9 mouse cellular contexts compared by ENCODE assay signal in the genomic region with DNA sequence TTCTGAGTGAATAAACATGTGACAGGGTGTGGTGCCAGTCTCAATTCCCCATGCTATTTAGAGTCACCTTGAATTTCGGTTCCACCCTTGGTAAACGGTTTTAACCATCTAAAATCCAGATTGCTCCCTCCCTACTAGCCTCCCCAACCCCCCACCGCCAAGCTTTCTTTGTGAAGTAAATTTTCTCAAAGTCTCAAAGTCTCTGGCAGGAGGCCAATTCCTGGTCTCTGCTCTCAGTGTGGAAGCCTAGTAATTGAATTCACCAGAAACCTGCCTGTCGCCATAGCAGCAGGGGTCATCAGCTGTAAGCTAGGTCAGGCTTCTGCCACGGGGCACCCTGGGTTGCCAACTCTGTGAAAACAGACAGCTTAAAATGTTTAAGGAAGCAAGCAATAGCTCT. TPM values are rescaled to one million over a fixed set of nuclear protein-coding genes. Genes with fewer than 3 reads are reported as not detected.
DNase-seq lines count a peak whose midpoint lies in the region; ATAC-seq lines count a peak whose summit lies in the region.
"Had no signal": no experiment of that assay in that cellular context is flagged by ENCODE, and none has a peak within 500 bp of the region (broad histone marks: within the 10 kb centered on the region; RNA-seq: fewer than 3 reads in every experiment).

No protein-coding gene starts in this region.

- no peak overlapping the region for H3K4me3 ChIP-seq in embryonic facial prominence, embryonic 11.5 days (ENCODE audit: low read depth, low read length)
- H3K4me3 ChIP-seq in midbrain, embryonic 12.5 days = no peak overlapping the region

- H3K36me3 ChIP-seq in embryonic facial prominence, embryonic 11.5 days (replicated peaks; ENCODE audit: control insufficient read depth, insufficient read depth, low read depth, low read length) = no peaks in the 10 kb centered on the region
- no peaks in the 10 kb centered on the region for H3K36me3 ChIP-seq in midbrain, embryonic 12.5 days

- WGBS in embryonic facial prominence, embryonic 11.5 days = 2% methylated on average over 5 of the region's 5 CpGs
- WGBS in midbrain, embryonic 12.5 days = under 1% methylated on average over 5 of the region's 5 CpGs

- peak overlapping the region; percentile 5; the same call in 1 of the 2 replicates for H3K4me2 ChIP-seq in embryonic facial prominence, embryonic 11.5 days (ENCODE audit: low read depth, low read length)
- H3K4me2 ChIP-seq in midbrain, embryonic 12.5 days (replicated peaks) = peak overlapping the region; percentile 15; the same call in 1 of the 2 replicates

- no peaks in the 10 kb centered on the region for H3K9me3 ChIP-seq in embryonic facial prominence, embryonic 11.5 days (replicated peaks; ENCODE audit: control insufficient read depth, low read length)
- no peaks in the 10 kb centered on the region for H3K9me3 ChIP-seq in midbrain, embryonic 12.5 days

- peak; percentile 27; the same call in 1 of the 2 replicates for ATAC-seq in embryonic facial prominence, embryonic 11.5 days (replicated peaks; ENCODE audit: insufficient number of reproducible peaks, low FRiP score, low TSS enrichment, low read depth)
- peak; percentile 88 for ATAC-seq in midbrain, embryonic 12.5 days (ENCODE audit: low FRiP score, low read depth)
- ATAC-seq in megakaryocyte-erythroid progenitor cell, adult 5-6 weeks (replicated peaks; ENCODE audit: low FRiP score, low TSS enrichment, poor library complexity, severe bottlenecking) = no peak
- ATAC-seq in inflammation-experienced regulatory T-cells, adult 6 months = no peak

- peak; percentile 43 for DNase-seq in right cerebral cortex, postnatal 14 days
- DNase-seq in right cerebral cortex, postnatal 25 days = no peak
- DNase-seq in embryonic facial prominence, embryonic 11.5 days (ENCODE audit: low spot score) = peak; percentile 89
- peak; percentile 65 for DNase-seq in kidney, adult 11 months
- no peak for DNase-seq in thymus, postnatal 14 days

- no peak overlapping the region for H3K9ac ChIP-seq in embryonic facial prominence, embryonic 11.5 days (replicated peaks; ENCODE audit: low read length)
- no peak overlapping the region for H3K9ac ChIP-seq in midbrain, embryonic 12.5 days (replicated peaks)

- H3K4me1 ChIP-seq in embryonic facial prominence, embryonic 11.5 days (ENCODE audit: control insufficient read depth, insufficient read depth, low read length) = no peaks in the 10 kb centered on the region; the same call in 1 of the 2 replicates
- H3K4me1 ChIP-seq in midbrain, embryonic 12.5 days = peaks cover 19% of the 10 kb centered on the region

- H3K27me3 ChIP-seq in embryonic facial prominence, embryonic 11.5 days (ENCODE audit: control insufficient read depth, insufficient read depth, low read length) = no peaks in the 10 kb centered on the region
- H3K27me3 ChIP-seq in midbrain, embryonic 12.5 days = no peaks in the 10 kb centered on the region

- 0 out of 2 replicates have a peak overlapping the region, but pooled peaks have one; percentile 6 for H3K27ac ChIP-seq in embryonic facial prominence, embryonic 11.5 days (replicated peaks; ENCODE audit: low read depth, low read length)
- peak overlapping the region; percentile 74 for H3K27ac ChIP-seq in midbrain, embryonic 12.5 days (replicated peaks)
- H3K27ac ChIP-seq: macrophage had no signal

RNA-seq across cellular contexts. Expression of a gene that starts 12.2 kb away (rescaled TPM):
- not detected in 2 replicates for polyA plus RNA-seq in embryonic facial prominence, embryonic 11.5 days (2014; fragmentation: Nextera tagmentation; extraction: Ambion mirVana)
- polyA plus RNA-seq in midbrain, embryonic 12.5 days (2016; fragmentation: Nextera tagmentation; extraction: Ambion mirVana) = 0.37 and 0.65 TPM in 2 replicates
- total RNA-seq in megakaryocyte-erythroid progenitor cell, adult 5-6 weeks (2014; fragmentation: Nextera tagmentation) = not detected in 2 replicates
- total RNA-seq in megakaryocyte-erythroid progenitor cell, adult 5-6 weeks (2017) = not detected in 2 replicates
- polyA plus RNA-seq in inflammation-experienced regulatory T-cells, adult 6 months (2017; shearing (Covaris generic)) = under 1 TPM in 2 of 3 experiments, not detected in 1; 0.35 to 0.38 TPM
- polyA plus RNA-seq: macrophage had no signal

RNA-seq across cellular contexts. Expression of a gene that starts 21.4 kb away (rescaled TPM):
- polyA plus RNA-seq in embryonic facial prominence, embryonic 11.5 days (2014; fragmentation: Nextera tagmentation; extraction: Ambion mirVana) = 0.55 and 1.1 TPM in 2 replicates
- 0.96 and 1.4 TPM in 2 replicates for polyA plus RNA-seq in midbrain, embryonic 12.5 days (2016; fragmentation: Nextera tagmentation; extraction: Ambion mirVana)
- total RNA-seq in megakaryocyte-erythroid progenitor cell, adult 5-6 weeks (2014; fragmentation: Nextera tagmentation) = 8.5 and 10.1 TPM in 2 replicates
- 2.8 and 4.4 TPM in 2 replicates for total RNA-seq in megakaryocyte-erythroid progenitor cell, adult 5-6 weeks (2017)
- polyA plus RNA-seq in inflammation-experienced regulatory T-cells, adult 6 months (2017; shearing (Covaris generic)) = 1 to 10 TPM in 1 of 3 experiments, under 1 TPM in 2; 0.30 to 1.3 (median 0.53) TPM

RNA-seq across cellular contexts. Expression of a gene that starts 29.9 kb away (rescaled TPM):
- 352 and 383 TPM in 2 replicates for polyA plus RNA-seq in embryonic facial prominence, embryonic 11.5 days (2014; fragmentation: Nextera tagmentation; extraction: Ambion mirVana)
- 344 and 345 TPM in 2 replicates for polyA plus RNA-seq in midbrain, embryonic 12.5 days (2016; fragmentation: Nextera tagmentation; extraction: Ambion mirVana)
- total RNA-seq in megakaryocyte-erythroid progenitor cell, adult 5-6 weeks (2014; fragmentation: Nextera tagmentation) = 188 and 266 TPM in 2 replicates
- 369 and 388 TPM in 2 replicates for total RNA-seq in megakaryocyte-erythroid progenitor cell, adult 5-6 weeks (2017)
- 100 to 1,000 TPM; 178 to 215 (median 183) TPM for polyA plus RNA-seq in inflammation-experienced regulatory T-cells, adult 6 months (2017; shearing (Covaris generic))

RNA-seq across cellular contexts. Expression of a gene that starts 51.1 kb away (rescaled TPM):
- 70.1 and 79.4 TPM in 2 replicates for polyA plus RNA-seq in embryonic facial prominence, embryonic 11.5 days (2014; fragmentation: Nextera tagmentation; extraction: Ambion mirVana)
- polyA plus RNA-seq in midbrain, embryonic 12.5 days (2016; fragmentation: Nextera tagmentation; extraction: Ambion mirVana) = 50.1 and 53.3 TPM in 2 replicates
- total RNA-seq in megakaryocyte-erythroid progenitor cell, adult 5-6 weeks (2014; fragmentation: Nextera tagmentation) = 42.6 and 71.6 TPM in 2 replicates
- total RNA-seq in megakaryocyte-erythroid progenitor cell, adult 5-6 weeks (2017) = 51.3 and 74.9 TPM in 2 replicates
- 10 to 100 TPM; 36.7 to 53.5 (median 40.3) TPM for polyA plus RNA-seq in inflammation-experienced regulatory T-cells, adult 6 months (2017; shearing (Covaris generic))

RNA-seq across cellular contexts. Expression of a gene that starts 58.3 kb away (rescaled TPM):
- polyA plus RNA-seq in embryonic facial prominence, embryonic 11.5 days (2014; fragmentation: Nextera tagmentation; extraction: Ambion mirVana) = 39.7 and 41.8 TPM in 2 replicates
- 29.8 and 31.1 TPM in 2 replicates for polyA plus RNA-seq in midbrain, embryonic 12.5 days (2016; fragmentation: Nextera tagmentation; extraction: Ambion mirVana)
- 67.6 and 71.5 TPM in 2 replicates for total RNA-seq in megakaryocyte-erythroid progenitor cell, adult 5-6 weeks (2014; fragmentation: Nextera tagmentation)
- 35.9 and 46.3 TPM in 2 replicates for total RNA-seq in megakaryocyte-erythroid progenitor cell, adult 5-6 weeks (2017)
- polyA plus RNA-seq in inflammation-experienced regulatory T-cells, adult 6 months (2017; shearing (Covaris generic)) = 10 to 100 TPM; 18.9 to 27.2 (median 22.7) TPM

Comparison
In these comparisons a context has a peak if more than half of its experiments do, and no peak if none do; other contexts are left out.
1. DNase-seq: peak in right cerebral cortex, postnatal 14 days (single experiment), embryonic facial prominence, embryonic 11.5 days (single experiment) and kidney, adult 11 months (single experiment); none in right cerebral cortex, postnatal 25 days (single experiment) and thymus, postnatal 14 days (single experiment).
2. ATAC-seq: peak in embryonic facial prominence, embryonic 11.5 days (single experiment) and midbrain, embryonic 12.5 days (single experiment); none in megakaryocyte-erythroid progenitor cell, adult 5-6 weeks (single experiment) and inflammation-experienced regulatory T-cells, adult 6 months (single experiment).